Mouse (Mus musculus) embryonic fibroblast, embryonic 13.5 days (primary cell): ENCODE data around the gene Fgd4.

ENCODE experiments used
- CTCF ChIP-seq: IDR thresholded peaks from 2 replicates; pipeline ENCODE4 v1.5.1; 2011; ENCODE audit warnings: mild to moderate bottlenecking, control low read depth, low read length, moderate library complexity, borderline replicate concordance; ENCODE audit not compliant: insufficient read depth
- POLR2A ChIP-seq: IDR thresholded peaks from 2 replicates; pipeline ENCODE4 v1.6.1; 2011; ENCODE audit warnings: low read depth, mild to moderate bottlenecking, control low read depth, low read length, moderate library complexity

GRCm38 (mm10) chr16:16559016-16559877, 41.1 kb downstream of the Fgd4 start:
- TF ChIP-seq CTCF: no peak
- no peak for TF ChIP-seq POLR2A
